Mouse (Mus musculus): ENCODE measurements at regions not wholly inside any gene's neighbourhood (a gene's known extent, or its start where the extent isn't known, plus 50 kb on each side); places are given as distances from the start of the nearest gene placed in this dataset.

GRCm38 (mm10) chr11:111893861-111894260 is 827.9 kb downstream of the Kcnj2 start:
- TF ChIP-seq TAL1 (IDR thresholded peaks at IDR 0.05; ENCODE audit: low read length) (no peak), MAX (IDR thresholded peaks at IDR 0.05; ENCODE audit: low read length) (no peak), POLR2A (IDR thresholded peaks at IDR 0.05; ENCODE audit: control insufficient read depth in 1 of 2, insufficient read depth in 1 of 2, low read depth in 1 of 2, low read length in 2 of 2, poor library complexity in 1 of 2) (no peak), ELF1 (IDR thresholded peaks at IDR 0.05; ENCODE audit: low read depth, low read length) (no peak)
